Mouse (Mus musculus) monocyte, adult 5-6 weeks (primary cell): ENCODE data around the gene Rtn1. TPM values are rescaled to one million over a fixed set of nuclear protein-coding genes. Genes with fewer than 3 reads are reported as not detected.

Source experiments
- ATAC-seq: fragments of 153-309, 156-312 bp; replicated peaks from 2 replicates; pipeline ENCODE4 v1.8.0; 2017; ENCODE audit warnings: mild to moderate bottlenecking; ENCODE audit not compliant: low TSS enrichment, insufficient number of reproducible peaks, severe bottlenecking, poor library complexity, low FRiP score
- total RNA-seq: library from RNA; stranded (forward); fragments of 200-1000, 200-491, 200-594 nt; gene quantifications from 3 replicates; pipeline ENCODE4 v1.2.3, GENCODE M21; 2017

Rtn1 gene
- total RNA-seq, 1 experiment from 2014 or later, result 3.9 TPM

DNA sequence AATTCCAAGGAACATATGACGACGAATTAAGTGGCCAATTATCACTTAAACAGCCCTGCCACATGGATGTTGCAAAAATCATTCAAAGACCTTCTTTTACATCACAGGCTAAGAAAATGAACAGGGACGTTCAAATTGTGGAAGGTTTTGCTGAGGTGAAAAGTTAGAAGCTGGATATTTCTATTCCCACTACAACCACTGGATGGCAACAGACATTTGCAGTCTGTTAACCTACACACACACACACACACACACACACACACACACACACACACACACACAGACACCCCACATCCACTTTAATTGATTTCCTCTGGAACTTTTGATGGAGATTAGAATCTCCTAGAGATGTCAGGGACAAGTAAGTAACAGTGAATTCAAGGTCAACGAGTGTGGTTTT, 117.6 kb downstream of the Rtn1 start:
- ATAC-seq, result no peak

DNA sequence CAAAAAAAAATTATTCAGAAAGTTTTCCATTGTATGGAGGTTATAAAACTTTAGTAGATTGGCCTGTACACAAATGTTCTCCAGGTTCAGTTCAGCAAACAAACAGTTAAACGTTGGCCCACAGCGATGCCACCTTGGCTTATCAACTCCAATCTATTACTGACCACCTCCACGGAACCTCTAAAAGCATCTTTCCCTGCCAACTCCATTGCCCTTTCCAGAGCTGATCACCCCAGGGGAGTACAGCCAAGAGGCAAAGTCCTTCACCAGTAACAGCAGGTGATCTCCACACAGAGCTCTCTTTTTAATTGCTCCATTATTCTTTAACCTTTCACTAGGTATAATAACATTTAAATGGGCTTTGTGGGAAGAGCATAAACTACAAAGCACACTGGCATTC, 120.6 kb downstream of the Rtn1 start:
- no peak for ATAC-seq

DNA sequence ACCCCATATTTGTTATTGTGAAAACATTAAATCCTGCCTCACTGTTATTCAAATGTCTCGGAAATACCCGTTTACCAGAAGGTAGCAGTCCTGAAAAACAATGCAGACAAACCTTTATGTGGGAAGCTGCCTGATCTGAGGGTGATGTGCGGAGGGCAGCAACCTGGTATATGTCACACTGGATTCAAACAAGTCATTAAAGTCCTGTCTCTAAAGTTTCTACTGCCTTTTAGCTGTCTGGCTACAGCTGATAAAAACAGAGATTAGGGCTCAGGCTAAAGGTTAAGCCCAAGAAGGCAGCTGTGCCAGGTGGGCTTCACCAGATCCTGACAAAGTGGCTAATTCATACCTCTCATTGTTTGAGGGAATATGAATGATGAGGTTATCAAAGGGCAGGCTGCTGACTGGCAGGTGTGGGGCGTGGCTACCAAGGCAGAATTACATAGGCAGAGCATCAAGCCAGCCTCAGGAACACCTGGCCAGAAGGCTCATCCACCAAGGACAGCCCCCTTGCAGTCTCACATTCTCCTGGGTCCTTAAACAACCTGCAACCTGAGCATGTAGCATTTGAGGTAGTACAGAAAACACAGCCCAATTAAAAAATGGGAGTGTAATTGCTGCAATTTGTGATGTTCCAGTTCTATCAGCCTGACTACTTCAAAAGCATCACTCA, 121.4 kb downstream of the Rtn1 start:
- ATAC-seq, result no peak

DNA sequence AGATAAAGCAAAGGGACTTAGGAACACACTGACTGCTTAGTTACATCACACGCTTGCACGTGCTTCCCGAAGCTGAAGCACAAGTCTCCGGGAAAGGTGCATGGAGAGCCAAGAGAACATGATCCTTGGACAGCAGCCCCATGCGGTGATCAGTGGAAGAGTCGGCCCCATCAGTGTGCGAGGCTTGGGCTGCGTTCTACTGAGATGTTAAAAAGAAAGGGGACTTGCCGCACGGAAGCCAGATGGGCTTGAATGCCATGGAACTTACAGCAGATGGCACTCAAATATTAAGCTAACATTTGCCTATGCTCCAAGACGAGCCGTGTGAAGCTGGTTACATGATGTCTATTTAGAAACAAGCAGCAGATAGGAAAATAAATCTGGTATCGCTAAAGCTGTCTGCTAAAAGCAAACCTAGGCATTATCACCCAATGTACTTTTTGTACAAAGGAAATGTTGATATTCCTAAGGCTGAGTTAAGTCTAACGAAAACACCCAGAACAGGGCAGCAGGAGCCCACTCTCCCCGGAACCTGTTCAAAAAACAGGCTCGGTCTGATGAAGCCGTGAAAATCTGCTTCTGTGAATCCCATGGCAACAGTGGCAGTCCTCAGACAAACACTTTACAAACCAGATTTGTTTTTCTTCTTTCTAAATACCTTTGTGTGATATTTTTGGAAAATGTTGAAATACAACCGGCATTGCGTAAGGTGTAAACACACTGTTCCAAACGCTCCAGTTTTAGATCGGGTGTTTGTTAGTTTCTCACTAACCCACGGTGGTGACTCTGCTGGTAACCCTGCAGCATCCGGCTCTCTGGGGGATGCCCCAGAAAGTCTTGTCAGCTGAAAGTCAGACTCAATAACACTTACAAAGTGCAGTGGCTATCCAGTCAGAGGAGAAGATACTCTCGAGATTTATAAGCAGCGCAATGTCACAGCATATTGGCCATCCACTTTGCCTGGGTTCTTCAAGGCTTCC, 123.2 kb downstream of the Rtn1 start:
- no peak for ATAC-seq

DNA sequence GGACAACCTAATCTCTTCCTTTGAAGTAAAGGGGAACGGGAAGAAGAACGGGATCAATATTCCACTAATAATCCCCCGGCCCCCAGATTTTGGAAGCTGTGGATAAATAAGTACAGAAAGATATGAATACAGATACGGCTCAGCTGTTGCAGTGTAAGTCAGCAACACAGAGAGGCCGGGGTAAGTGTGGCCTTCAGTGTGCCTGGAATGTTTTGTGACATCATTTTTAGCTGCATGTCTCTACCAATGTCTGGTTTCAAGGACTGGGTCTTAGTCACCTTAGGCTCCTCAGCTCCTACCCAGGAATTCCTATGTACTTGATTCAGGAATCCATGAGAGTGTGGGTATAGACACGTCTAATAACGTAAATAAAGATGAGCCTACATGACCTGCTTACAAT, 124.3 kb downstream of the Rtn1 start:
- no peak for ATAC-seq

DNA sequence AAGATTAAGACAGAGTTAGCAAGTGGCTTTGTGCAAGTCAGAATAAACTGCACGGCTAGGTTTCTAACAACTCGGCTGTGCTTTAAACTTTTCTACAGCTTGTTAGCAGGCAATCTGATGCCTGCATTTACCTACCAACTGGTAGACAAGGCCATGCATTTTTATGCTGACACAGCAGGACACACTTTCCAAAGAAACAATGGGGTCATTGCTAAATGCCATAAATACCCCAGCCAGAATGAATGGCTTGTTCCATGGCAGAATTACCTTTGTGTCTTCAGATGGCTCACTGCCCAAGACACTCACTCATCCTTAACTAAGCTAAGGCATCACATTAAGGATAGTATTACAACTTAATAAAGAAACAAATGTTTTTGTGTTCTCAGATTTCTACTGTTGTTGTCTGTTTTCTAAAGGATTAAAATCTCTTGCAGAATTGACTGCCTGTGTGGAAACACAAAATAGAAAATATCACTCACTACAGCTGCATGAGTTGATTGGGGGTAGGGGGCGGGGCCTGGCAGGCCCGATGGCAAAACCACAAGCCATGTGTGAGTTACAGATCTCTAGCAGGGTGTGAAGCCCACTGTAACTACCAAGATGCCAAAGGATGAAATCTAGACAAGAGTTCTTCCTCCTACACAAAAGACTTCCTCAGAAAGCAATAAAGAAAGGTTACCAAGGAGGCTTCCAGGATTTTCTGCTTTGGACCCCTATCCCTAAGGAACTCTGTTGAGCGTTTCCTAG, 129.6 kb downstream of the Rtn1 start:
- no peak for ATAC-seq

DNA sequence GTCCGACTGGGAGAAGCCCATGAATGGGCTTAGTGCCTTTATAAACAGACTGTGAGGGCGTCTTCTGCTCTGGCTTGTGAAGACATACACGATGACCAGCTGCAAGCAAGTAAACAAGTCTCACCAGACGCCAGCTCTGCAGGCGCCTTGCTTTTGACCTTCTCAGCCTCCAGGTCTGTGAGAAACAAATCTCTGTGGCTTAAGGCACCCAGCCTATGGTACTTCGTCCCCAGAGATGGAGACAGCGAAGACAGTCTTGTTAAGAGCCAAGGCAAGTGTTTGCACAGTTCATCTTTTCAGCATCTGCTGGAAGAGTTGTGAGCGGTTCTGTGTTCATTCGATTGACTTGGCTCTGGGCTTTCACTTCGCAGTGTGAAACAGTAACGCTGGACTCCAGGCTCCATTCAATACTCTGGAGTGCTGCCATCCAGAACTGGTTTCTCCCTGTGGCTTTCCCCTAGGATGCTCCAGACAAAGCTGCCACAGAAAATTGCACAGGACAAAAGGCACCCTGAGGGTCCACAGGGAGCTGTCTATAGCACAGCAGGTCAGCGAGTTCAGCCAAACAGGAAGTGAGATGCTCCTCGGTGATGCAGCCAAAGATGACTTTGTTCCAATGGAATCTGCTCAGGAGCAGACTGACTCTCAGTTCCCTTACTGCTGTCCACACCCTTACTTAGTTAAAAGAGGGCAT, 135.0 kb downstream of the Rtn1 start:
- no peak for ATAC-seq

DNA sequence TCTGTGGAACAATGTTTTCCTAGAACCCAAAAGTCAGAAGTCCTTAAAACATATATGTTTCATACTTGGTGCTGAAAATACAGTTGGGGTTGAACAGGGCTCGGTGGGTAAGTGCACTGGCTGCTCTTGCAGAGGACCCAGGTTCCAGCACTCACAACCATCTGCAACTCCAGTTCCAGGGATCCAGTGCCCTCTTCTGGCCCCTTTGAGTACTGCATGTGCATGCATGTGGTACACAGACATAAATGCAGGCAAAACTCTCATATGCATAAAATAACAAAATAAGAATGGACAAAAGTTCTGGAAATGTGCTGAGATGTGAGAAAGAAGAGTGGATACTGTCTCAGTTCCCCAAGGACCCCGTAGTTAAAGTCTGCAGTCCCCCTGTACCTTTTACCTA, 141.2 kb downstream of the Rtn1 start:
- ATAC-seq, result no peak

DNA sequence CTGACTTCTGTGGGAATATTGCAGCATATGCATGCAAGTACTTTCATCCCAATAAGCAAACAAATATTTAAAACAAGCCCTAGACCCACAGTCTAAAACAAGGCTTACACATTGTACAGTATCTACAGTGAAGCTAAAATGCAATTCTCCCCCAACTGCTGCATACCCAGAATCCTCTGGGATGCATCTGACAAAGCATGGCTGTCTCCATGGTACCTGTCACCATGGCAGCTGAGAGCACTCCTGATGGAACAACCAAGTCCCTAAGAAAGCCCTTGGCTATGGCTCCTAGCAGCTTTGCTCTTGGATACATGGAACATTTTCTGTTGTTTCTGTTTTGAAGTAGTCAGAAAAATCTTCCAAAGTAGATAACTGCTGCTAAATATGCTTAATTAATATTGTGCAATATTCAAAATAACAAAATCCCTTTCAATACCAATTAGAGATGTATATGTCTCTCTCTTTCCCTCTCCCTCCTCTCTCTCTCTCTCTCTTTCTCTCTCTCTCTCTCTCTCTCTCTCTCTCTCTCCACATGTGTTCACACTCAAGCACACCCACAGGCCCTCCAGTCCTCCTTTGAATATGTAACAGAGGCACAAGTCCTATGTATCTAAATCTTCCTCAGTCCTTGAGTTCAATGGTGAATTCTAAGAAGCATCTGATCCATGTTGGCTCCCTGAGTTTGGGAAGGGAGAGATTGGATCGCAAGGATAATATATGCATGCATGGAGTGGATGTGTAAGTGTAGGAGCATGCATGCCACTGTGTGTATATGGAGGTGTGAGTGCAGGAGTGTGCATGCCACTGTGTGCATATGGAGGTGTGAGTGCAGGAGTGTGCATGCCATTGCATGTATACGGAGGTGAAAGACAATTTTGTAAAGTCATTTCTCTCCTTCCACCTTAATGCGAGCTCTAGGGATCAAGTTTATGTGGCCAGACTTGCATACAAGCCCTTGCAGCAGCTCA, 143.3 kb downstream of the Rtn1 start:
- no peak for ATAC-seq

DNA sequence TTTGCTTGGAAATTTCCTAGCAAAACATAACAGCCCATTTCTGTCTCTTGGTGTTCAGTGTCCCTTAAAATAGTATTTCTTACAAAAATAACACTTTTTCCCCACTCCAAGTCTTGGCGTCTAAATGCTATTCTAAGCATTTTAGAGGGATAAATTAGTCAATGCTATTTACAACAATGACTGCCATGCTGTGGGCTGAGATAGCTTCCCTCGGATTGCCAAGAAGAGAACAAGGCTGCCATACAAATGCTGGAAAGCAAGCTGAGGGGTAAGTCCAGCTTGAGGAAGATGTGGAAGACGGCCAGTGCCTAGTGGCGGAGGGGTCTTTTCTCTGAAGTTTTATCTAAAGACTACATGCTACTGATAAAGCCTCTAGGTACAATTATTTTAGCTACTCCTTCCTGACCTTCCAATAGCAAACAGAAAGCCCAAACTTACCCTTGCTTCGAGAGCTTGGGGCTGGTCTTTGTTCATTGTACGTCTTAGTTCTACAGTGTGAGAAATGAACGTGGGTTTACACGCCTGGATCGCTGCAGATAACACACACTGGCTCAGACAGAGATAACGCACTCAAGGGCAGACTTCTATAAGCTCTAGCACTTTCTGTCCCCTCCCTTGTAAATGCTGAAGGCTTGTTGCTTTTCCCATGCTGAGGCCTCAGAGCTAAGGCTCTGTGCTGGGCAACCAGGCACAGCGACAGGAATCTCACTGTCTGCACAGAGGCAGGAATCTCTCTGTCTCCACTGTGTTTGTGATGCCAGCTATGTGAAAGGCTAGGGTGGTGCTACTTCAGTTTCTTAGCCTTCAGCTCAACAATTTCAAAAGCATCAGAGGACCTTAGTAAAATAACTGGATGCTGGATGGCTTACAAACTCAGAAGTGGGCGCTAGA, 145.4 kb downstream of the Rtn1 start:
- ATAC-seq, result no peak

DNA sequence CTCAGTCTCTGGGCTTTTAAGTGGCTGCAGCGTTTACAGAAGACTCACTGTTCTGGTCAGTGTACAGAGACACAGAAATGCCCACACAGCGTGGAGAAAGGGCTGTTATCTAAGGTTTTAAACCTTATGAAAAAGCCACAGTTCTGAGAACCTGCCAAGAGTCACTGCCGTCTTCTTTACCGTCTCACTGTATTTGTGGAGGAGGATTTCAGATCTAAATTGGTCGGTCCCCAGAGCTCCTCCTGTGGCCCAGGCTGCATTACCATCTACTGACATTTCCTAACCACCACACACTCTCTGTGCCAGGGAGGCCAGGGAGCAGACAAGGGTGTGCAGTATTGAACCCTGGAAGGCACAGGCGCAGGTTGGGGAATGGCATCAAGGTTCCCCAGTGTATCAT, 151.9 kb downstream of the Rtn1 start:
- ATAC-seq, result no peak

DNA sequence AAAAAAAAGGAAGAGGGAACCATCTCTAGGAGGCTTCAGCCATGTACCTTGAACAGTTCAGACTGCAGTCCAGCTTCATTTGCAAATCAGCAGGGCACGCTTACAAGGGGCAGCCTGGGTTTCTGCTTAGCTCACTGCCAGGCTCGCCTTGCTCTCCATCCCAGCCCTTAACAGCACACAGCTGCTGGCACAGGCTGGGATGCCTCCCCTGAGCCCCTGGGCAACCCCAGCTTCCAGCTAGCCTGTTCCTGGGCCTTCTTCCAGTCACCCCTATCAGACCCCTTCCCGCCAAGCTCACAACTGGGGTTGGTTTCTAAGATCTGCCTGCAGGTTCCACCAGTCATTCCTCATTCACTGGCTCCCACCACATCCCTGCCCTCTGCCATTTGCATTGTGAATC, 155.8 kb downstream of the Rtn1 start:
- ATAC-seq, result no peak

DNA sequence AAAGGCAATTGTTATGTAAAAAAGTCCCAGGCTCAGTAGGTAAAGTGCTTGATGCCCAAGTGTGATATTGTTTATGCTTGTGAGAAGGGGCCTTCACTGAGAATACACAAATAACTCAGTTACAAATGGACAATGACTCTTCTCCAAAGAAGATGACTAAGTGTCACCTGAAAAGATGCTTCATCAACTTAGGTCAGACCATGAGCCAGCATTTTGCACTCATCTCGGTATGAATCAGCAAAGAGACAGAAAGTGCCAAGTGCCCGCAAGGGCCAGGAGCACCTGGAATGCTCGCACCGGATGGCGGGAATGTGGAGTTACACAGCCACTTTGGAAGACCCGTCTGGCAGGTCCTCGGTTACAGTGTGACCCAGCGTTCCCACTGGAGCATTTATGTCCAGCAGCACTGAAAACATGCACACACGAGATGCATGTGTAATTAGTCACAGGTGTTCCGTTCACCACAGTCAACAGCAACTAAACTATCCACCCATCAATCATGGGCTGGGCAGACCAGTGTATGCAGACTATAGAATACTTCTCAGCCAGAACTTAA, 156.9 kb downstream of the Rtn1 start:
- no peak for ATAC-seq

DNA sequence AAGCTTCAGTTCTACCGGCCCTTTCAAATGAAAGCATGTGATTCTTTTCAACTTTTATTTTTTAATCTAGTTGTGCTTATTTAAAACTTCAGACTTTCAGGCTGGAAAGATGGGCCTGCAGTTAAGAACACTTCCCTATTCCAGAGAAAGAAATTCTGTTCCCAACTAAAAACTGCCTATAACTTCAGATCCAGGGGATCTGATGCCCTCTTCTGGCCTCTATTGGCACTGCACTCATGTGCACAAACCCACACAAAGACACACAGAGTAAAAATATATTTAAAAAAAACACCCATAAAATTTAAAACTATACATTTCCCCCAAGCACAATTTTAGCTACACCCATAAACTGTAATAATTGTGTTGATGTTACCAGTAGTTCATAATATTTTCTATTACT, 163.9 kb downstream of the Rtn1 start:
- ATAC-seq, result no peak

DNA sequence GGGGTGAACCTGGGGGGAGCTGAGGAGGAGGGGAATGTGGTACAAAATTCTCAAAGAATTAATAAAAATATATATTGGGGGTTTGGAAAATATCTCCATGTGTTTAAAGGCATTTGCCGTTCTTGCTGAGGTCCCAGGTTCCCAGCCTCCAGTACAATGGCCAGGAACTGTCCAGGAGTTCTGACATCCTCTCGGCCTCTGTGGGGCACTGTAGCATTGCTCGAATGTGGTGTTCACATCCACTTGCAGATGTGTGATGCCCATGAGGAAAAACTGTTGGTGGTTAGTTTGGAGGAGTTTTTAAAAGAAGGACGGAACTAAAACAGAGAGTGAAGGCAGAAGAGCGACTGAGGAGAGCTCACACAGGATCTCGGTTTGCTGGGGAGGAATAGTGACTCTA, 166.0 kb downstream of the Rtn1 start:
- ATAC-seq, result no peak

DNA sequence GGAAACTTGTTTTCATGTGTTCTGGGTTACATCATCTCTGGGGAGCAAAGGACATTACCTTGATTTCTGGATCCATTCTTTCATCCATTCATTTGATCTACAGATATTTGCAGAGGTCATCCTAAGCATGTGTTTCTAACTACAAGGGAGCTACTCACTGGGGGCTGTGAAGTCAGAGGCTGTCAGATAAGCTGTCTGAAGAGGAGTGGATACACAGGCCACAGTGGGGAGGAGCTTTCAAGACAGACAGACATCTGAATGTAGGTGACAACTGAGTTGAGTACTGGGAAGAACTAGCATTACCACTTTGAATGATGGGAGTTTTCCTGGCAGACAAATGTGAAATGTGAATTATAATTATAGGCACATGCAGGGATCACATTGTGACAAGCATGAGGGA, 168.3 kb downstream of the Rtn1 start:
- ATAC-seq, result no peak
